Mouse (Mus musculus) heart, embryonic 16.5 days (tissue): Measurements from ENCODE around the gene Filip1l. TPM values are rescaled to one million over a fixed set of nuclear protein-coding genes. Genes with fewer than 3 reads are reported as not detected.
A peak's percentile ranks its signal among the peaks of the same experiment; 100 is the strongest.
"Not testable (repeated sequence)": the region's sequence is repeated elsewhere in the genome, so short reads cannot be mapped to it uniquely, and the experiment has no call there.

Source experiments
- ATAC-seq: fragments of 200-750 bp; cut with Nextera tagmentation; replicated peaks from 2 replicates; pipeline ENCODE4 v1.8.0; 2017; ENCODE audit warnings: moderate number of reproducible peaks; ENCODE audit not compliant: insufficient read depth, low FRiP score; ENCODE audit errors: extremely low read depth
- H3K27ac ChIP-seq: fragments of 300-500 bp; sonication (generic); 2 replicates; pipeline ENCODE4 v1.5.1; 2014; ENCODE audit warnings: mild to moderate bottlenecking, low read length, control low read depth, moderate library complexity
- H3K27me3 ChIP-seq: fragments of 300-500 bp; sonication (generic); 2 replicates; pipeline ENCODE4 v1.6.1; 2014; ENCODE audit warnings: low read length, mixed read lengths; ENCODE audit not compliant: control insufficient read depth, insufficient read depth
- H3K36me3 ChIP-seq: fragments of 300-500 bp; sonication (generic); 2 replicates; pipeline ENCODE4 v1.6.1; 2014; ENCODE audit not compliant: control insufficient read depth, insufficient read depth
- H3K4me1 ChIP-seq: fragments of 300-500 bp; sonication (generic); 2 replicates; pipeline ENCODE4 v1.6.1; 2014; ENCODE audit warnings: low read length, mixed read lengths; ENCODE audit not compliant: control insufficient read depth, insufficient read depth
- H3K4me2 ChIP-seq: fragments of 300-500 bp; sonication (generic); 2 replicates; pipeline ENCODE4 v1.6.1; 2014; ENCODE audit warnings: low read depth, mild to moderate bottlenecking, control low read depth, low read length
- H3K4me3 ChIP-seq: fragments of 300-500 bp; sonication (generic); 2 replicates; pipeline ENCODE4 v1.5.1; 2014; ENCODE audit warnings: mild to moderate bottlenecking, control low read depth, low read length
- H3K9ac ChIP-seq: fragments of 300-500 bp; sonication (generic); 2 replicates; pipeline ENCODE4 v1.6.1; 2014; ENCODE audit warnings: low read length, control low read depth
- H3K9me3 ChIP-seq: fragments of 300-500 bp; sonication (generic); replicated peaks from 2 replicates; pipeline ENCODE4 v1.6.1; 2016; ENCODE audit warnings: low read length; ENCODE audit not compliant: control insufficient read depth
- WGBS: fragments of 180-500 bp; shearing (Covaris S2); extraction: QIAGEN DNeasy Blood & Tissue Kit; methylation state at CpG from one replicate; pipeline ENCODE4 v1.1.7; 2014; 5-methylcytosine and 5-hydroxymethylcytosine counted together
- polyA plus RNA-seq: library from polyadenylated mRNA; unstranded; fragments of >200 nt; fragmentation: Nextera tagmentation; extraction: Ambion mirVana; gene quantifications from 2 replicates; pipeline ENCODE4 v1.2.1, GENCODE M21; 2015

Gene Filip1l
- polyA plus RNA-seq, 1 experiment from 2014 or later: 26.7 TPM

DNA sequence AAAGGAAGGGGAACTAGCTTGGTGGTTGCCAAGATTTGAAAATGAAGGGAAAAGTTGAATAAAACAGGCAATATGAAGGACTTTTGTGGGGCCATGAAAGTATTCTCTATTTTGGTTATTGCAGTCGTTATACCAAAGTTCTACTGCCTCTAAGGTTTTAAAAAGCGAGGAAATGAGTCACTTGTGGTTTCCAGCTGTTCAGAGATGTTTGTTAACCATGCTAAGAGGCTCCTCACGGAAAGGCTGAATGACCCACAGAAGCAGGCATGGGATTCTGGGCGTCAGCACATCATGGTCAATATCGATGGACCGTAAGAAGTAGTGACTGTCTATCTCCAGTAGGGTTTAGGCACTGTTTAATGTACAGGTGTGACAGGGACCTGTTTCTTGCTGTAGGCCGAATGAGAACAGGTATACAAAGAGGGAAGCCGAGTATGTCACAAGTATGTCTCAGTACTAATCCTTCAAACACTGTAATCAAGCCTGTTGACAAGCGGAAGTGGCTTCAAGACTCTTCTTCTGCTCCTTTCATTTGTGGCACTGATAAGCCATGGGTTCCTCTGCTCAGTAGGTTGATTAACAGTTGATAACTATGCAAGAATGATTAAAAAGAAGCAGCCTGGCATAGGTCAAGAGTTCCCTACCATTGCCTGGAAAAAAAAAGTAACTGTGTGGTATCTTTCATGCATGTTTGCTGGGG lies 25.9 kb downstream of the Filip1l start:
- Histone ChIP-seq H3K36me3 (no peaks in the 10 kb centered on the region), H3K4me2 (no peak overlapping the region)
- ATAC-seq: no peak

GRCm38 (mm10) chr16:57383266-57383971 lies 30.5 kb downstream of the Filip1l start:
- WGBS: 66% methylated on average over 8 of the region's 8 CpGs
- peaks cover 12% of the 10 kb centered on the region for H3K4me1 ChIP-seq
- H3K27ac ChIP-seq: no peak overlapping the region
- no peak for ATAC-seq
- H3K36me3 ChIP-seq: no peaks in the 10 kb centered on the region
- no peak overlapping the region for H3K4me2 ChIP-seq
- no peak overlapping the region for H3K9ac ChIP-seq
- no peaks in the 10 kb centered on the region for H3K27me3 ChIP-seq
- H3K4me3 ChIP-seq: no peak overlapping the region
- 0 out of 2 replicates have a peak, but pooled peaks cover 3% of the 10 kb centered on the region for H3K9me3 ChIP-seq

More for the DNA sequence above, 25.9 kb downstream of the Filip1l start:
- H3K4me1 ChIP-seq: no peaks in the 10 kb centered on the region
- H3K27ac ChIP-seq: no peak overlapping the region
- WGBS: 76% methylated on average over 9 of the region's 9 CpGs
- H3K4me3 ChIP-seq: no peak overlapping the region
- 0 out of 2 replicates have a peak, but pooled peaks cover 3% of the 10 kb centered on the region for H3K9me3 ChIP-seq
- no peak overlapping the region for H3K9ac ChIP-seq
- H3K27me3 ChIP-seq: no peaks in the 10 kb centered on the region

DNA sequence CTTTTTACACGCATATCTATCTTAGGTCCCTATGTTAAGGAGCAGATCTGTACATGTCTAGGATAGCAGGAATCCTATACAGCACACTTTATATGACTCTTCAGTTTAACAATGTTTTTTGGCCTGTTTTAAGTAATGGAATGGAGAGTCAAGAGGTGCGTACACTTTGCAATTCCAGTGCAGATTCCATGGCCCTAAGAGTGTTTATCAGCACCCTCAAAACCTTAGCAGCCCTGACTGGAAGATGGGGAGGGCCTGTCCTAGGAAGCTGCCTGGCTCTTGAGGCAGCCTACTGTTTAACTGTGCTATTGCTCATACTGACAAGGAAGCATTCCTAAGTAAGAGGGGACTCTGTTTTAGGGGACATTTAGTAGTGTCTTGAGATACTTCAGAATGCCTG lies 31.4 kb downstream of the Filip1l start:
- Histone ChIP-seq H3K27me3 (no peaks in the 10 kb centered on the region), H3K4me3 (no peak overlapping the region), H3K9me3 (0 out of 2 replicates have a peak, but pooled peaks cover 3% of the 10 kb centered on the region), H3K36me3 (no peaks in the 10 kb centered on the region), H3K4me2 (no peak overlapping the region), H3K27ac (no peak overlapping the region), H3K9ac (no peak overlapping the region), H3K4me1 (peaks cover 12% of the 10 kb centered on the region)
- 72% methylated on average over 2 of the region's 2 CpGs for WGBS
- no peak for ATAC-seq

DNA sequence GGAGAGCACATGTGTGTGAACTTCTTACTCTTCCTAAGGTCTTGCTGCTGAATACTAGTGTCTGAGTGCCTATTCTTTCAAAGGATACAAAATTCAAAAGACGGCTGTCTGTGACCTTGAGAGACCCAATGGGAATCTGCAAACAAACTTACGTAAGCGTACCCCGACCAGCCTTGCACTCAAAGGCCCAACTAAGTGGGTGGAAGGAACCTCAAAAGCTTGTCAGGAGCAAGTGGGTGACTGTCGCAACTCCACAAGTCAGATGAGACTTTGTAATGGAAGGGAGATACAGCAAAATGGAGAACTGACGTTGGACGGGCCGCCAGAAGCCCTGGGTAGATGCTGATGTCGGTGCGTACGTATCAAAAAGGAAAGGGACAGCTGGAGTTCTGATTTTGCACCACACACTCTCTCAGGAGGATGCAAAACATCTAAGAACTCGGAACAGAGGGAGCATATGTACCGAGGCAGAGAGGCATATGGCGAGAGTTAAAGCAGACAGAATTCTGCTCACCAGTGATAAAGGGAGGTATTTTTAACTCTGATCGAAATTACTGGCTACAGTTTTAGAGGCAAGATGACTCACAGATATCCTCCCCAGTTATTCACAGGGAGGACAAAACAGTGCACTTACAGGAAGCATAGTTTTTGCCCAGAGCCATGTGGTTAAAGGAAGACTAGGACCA lies 36.8 kb downstream of the Filip1l start:
- Histone ChIP-seq H3K9ac (no peak overlapping the region), H3K4me3 (no peak overlapping the region), H3K4me2 (no peak overlapping the region), H3K36me3 (no peaks in the 10 kb centered on the region), H3K9me3 (no peaks in the 10 kb centered on the region), H3K27ac (peak overlapping the region; percentile 44), H3K4me1 (peaks cover 13% of the 10 kb centered on the region), H3K27me3 (no peaks in the 10 kb centered on the region)
- ATAC-seq: no peak
- WGBS: 65% methylated on average over 15 of the region's 15 CpGs

DNA sequence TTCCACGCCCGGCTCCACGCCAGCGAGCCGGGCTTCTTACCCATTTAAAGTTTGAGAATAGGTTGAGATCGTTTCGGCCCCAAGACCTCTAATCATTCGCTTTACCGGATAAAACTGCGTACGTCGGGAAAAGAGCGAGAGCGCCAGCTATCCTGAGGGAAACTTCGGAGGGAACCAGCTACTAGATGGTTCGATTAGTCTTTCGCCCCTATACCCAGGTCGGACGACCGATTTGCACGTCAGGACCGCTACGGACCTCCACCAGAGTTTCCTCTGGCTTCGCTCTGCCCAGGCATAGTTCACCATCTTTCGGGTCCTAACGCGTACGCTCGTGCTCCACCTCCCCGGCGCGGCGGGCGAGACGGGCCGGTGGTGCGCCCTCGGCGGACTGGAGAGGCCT lies 38.3 kb downstream of the Filip1l start:
- not testable (repeated sequence) for H3K27me3 ChIP-seq, H3K36me3 ChIP-seq, H3K27ac ChIP-seq, H3K9ac ChIP-seq, H3K9me3 ChIP-seq, ATAC-seq, H3K4me1 ChIP-seq, H3K4me2 ChIP-seq, H3K4me3 ChIP-seq
- WGBS: 30% methylated on average over 24 of the region's 39 CpGs

DNA sequence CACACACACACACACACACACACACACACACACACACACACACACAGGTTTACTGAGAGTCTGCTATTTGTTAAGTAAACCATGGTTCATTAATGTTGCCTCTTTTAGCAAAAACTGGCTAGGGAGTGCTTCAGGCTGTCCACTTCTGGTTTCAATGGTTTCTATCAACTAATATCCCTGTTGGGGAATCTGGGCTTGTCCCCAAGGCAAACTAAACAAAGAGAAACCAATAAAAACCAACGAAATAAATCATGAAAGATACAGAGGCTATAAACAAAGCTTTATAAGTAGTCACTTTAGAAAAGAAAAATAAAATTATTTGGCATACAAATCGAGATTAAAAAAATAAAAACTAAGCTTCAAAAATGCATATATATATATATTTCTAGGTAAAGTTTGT lies 39.6 kb downstream of the Filip1l start:
- no peak overlapping the region for H3K9ac ChIP-seq
- H3K4me2 ChIP-seq: no peak overlapping the region
- no peaks in the 10 kb centered on the region for H3K27me3 ChIP-seq
- no peaks in the 10 kb centered on the region for H3K36me3 ChIP-seq
- H3K27ac ChIP-seq: no peak overlapping the region
- no peaks in the 10 kb centered on the region for H3K9me3 ChIP-seq
- 68% methylated on average over 2 of the region's 2 CpGs for WGBS
- ATAC-seq: no peak
- H3K4me1 ChIP-seq: peaks cover 7% of the 10 kb centered on the region
- no peak overlapping the region for H3K4me3 ChIP-seq

- peak overlapping the region; percentile 11 for H3K4me2 ChIP-seq
- no peak overlapping the region; the same call in 1 of the 2 replicates for H3K9ac ChIP-seq
- H3K4me1 ChIP-seq: peaks cover 7% of the 10 kb centered on the region
- no peaks in the 10 kb centered on the region for H3K36me3 ChIP-seq
- no peak for ATAC-seq
- 43% methylated on average over 11 of the region's 11 CpGs for WGBS
- H3K27me3 ChIP-seq: no peaks in the 10 kb centered on the region
- H3K9me3 ChIP-seq: no peaks in the 10 kb centered on the region
- H3K27ac ChIP-seq: peak overlapping the region; percentile 74
- no peak overlapping the region for H3K4me3 ChIP-seq
Observed at GRCm38 (mm10) chr16:57393161-57393560, 40.3 kb downstream of the Filip1l start.

DNA sequence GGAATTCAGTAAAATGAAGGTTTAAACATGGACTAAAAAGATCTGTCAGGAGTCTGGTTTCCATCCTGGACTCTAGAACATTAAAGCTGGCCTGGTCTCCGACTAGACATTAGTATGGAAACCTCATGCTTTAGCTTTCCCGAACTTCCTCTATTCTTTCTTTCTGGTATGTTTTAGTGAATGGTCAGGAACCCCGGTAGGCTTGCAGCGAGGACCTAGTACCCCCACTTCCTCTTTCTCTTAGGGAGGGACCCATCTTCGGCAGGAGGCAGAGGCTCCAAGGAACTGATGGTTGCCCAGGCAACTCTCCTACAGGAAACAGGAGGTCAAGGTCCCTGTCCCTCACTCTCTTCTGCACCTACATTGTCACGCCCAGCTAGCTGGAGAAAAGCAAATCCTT lies 43.4 kb downstream of the Filip1l start:
- ATAC-seq: no peak
- Histone ChIP-seq H3K4me1 (no peaks in the 10 kb centered on the region; the same call in 1 of the 2 replicates), H3K4me3 (no peak overlapping the region), H3K9ac (no peak overlapping the region), H3K9me3 (no peaks in the 10 kb centered on the region), H3K36me3 (no peaks in the 10 kb centered on the region), H3K27ac (no peak overlapping the region), H3K4me2 (no peak overlapping the region), H3K27me3 (no peaks in the 10 kb centered on the region)
- WGBS: 78% methylated on average over 6 of the region's 6 CpGs

GRCm38 (mm10) chr16:57397845-57398244 lies 45.0 kb downstream of the Filip1l start:
- Histone ChIP-seq H3K27ac (no peak overlapping the region), H3K4me2 (no peak overlapping the region), H3K4me1 (peaks cover 7% of the 10 kb centered on the region; the same call in 1 of the 2 replicates), H3K9me3 (no peaks in the 10 kb centered on the region), H3K27me3 (no peaks in the 10 kb centered on the region), H3K4me3 (no peak overlapping the region), H3K36me3 (no peaks in the 10 kb centered on the region), H3K9ac (no peak overlapping the region)
- ATAC-seq: no peak
- 70% methylated on average over 6 of the region's 6 CpGs for WGBS
